Mouse (Mus musculus): Measurements from ENCODE around the gene Fgl2. TPM values are rescaled to one million over a fixed set of nuclear protein-coding genes. Genes with fewer than 3 reads are reported as not detected.
"Not testable (repeated sequence)": the region's sequence is repeated elsewhere in the genome, so short reads cannot be mapped to it uniquely, and the experiment has no call there.

Fgl2 gene
- polyA plus RNA-seq, 1 experiment: 0.15 TPM

GRCm38 (mm10) chr5:21332119-21332518 is 40.3 kb upstream of the Fgl2 start:
- Histone ChIP-seq H3K9me3 (replicated peaks; ENCODE audit: control insufficient read depth, insufficient read depth, low read length, poor library complexity, severe bottlenecking) (peaks cover 9% of the 10 kb centered on the region), H3K27ac (ENCODE audit: insufficient read depth, low read length) (no peak overlapping the region), H3K9ac (ENCODE audit: low read depth, poor library complexity, severe bottlenecking) (no peak overlapping the region), H3K36me3 (ENCODE audit: control insufficient read depth, insufficient read depth, low read length, poor library complexity, severe bottlenecking) (no peaks in the 10 kb centered on the region), H3K27me3 (ENCODE audit: control insufficient read depth, insufficient read depth, low read length, poor library complexity, severe bottlenecking) (no peaks in the 10 kb centered on the region), H3K4me3 (ENCODE audit: low read depth, low read length) (no peak overlapping the region), H3K4me1 (ENCODE audit: control insufficient read depth, insufficient read depth, low read length) (no peaks in the 10 kb centered on the region)
- TF ChIP-seq CTCF (IDR thresholded peaks at IDR 0.05; ENCODE audit: low read depth, low read length) (no peak), EP300 (IDR thresholded peaks at IDR 0.05; ENCODE audit: insufficient read depth, low read depth, low read length) (no peak), POLR2A (IDR thresholded peaks at IDR 0.05; ENCODE audit: insufficient read depth, low read length) (no peak)

GRCm38 (mm10) chr5:21342265-21342664 is 30.2 kb upstream of the Fgl2 start:
- H3K27ac ChIP-seq (ENCODE audit: insufficient read depth, low read length); H3K9ac ChIP-seq (ENCODE audit: low read depth, poor library complexity, severe bottlenecking); H3K27me3 ChIP-seq (ENCODE audit: control insufficient read depth, insufficient read depth, low read length, poor library complexity, severe bottlenecking); H3K4me1 ChIP-seq (ENCODE audit: control insufficient read depth, insufficient read depth, low read length); H3K36me3 ChIP-seq (ENCODE audit: control insufficient read depth, insufficient read depth, low read length, poor library complexity, severe bottlenecking); H3K4me3 ChIP-seq (ENCODE audit: low read depth, low read length); H3K9me3 ChIP-seq (replicated peaks; ENCODE audit: control insufficient read depth, insufficient read depth, low read length, poor library complexity, severe bottlenecking): not testable (repeated sequence)

- H3K36me3 ChIP-seq (ENCODE audit: control insufficient read depth, insufficient read depth, low read length, poor library complexity, severe bottlenecking): no peaks in the 10 kb centered on the region
- no peaks in the 10 kb centered on the region for H3K4me1 ChIP-seq (ENCODE audit: control insufficient read depth, insufficient read depth, low read length)
- no peak overlapping the region for H3K27ac ChIP-seq (ENCODE audit: insufficient read depth, low read length)
- TF ChIP-seq EP300 (IDR thresholded peaks at IDR 0.05; ENCODE audit: insufficient read depth, low read depth, low read length) (no peak), POLR2A (IDR thresholded peaks at IDR 0.05; ENCODE audit: insufficient read depth, low read length) (no peak), CTCF (IDR thresholded peaks at IDR 0.05; ENCODE audit: low read depth, low read length) (no peak)
- no peaks in the 10 kb centered on the region for H3K9me3 ChIP-seq (replicated peaks; ENCODE audit: control insufficient read depth, insufficient read depth, low read length, poor library complexity, severe bottlenecking)
- H3K27me3 ChIP-seq (ENCODE audit: control insufficient read depth, insufficient read depth, low read length, poor library complexity, severe bottlenecking): no peaks in the 10 kb centered on the region
- no peak overlapping the region for H3K9ac ChIP-seq (ENCODE audit: low read depth, poor library complexity, severe bottlenecking)
- no peak overlapping the region for H3K4me3 ChIP-seq (ENCODE audit: low read depth, low read length)
Observed at GRCm38 (mm10) chr5:21348366-21348765, 24.1 kb upstream of the Fgl2 start.

GRCm38 (mm10) chr5:21351678-21352077 is 20.8 kb upstream of the Fgl2 start:
- Histone ChIP-seq H3K9me3 (replicated peaks; ENCODE audit: control insufficient read depth, insufficient read depth, low read length, poor library complexity, severe bottlenecking) (no peaks in the 10 kb centered on the region), H3K27ac (ENCODE audit: insufficient read depth, low read length) (no peak overlapping the region), H3K4me1 (ENCODE audit: control insufficient read depth, insufficient read depth, low read length) (no peaks in the 10 kb centered on the region), H3K4me3 (ENCODE audit: low read depth, low read length) (no peak overlapping the region), H3K36me3 (ENCODE audit: control insufficient read depth, insufficient read depth, low read length, poor library complexity, severe bottlenecking) (no peaks in the 10 kb centered on the region), H3K9ac (ENCODE audit: low read depth, poor library complexity, severe bottlenecking) (no peak overlapping the region), H3K27me3 (ENCODE audit: control insufficient read depth, insufficient read depth, low read length, poor library complexity, severe bottlenecking) (no peaks in the 10 kb centered on the region)
- TF ChIP-seq POLR2A (IDR thresholded peaks at IDR 0.05; ENCODE audit: insufficient read depth, low read length): no peak
- no peak for TF ChIP-seq CTCF (IDR thresholded peaks at IDR 0.05; ENCODE audit: low read depth, low read length)
- no peak for TF ChIP-seq EP300 (IDR thresholded peaks at IDR 0.05; ENCODE audit: insufficient read depth, low read depth, low read length)

GRCm38 (mm10) chr5:21358648-21359047 is 13.8 kb upstream of the Fgl2 start:
- H3K27ac ChIP-seq (ENCODE audit: insufficient read depth, low read length): no peak overlapping the region
- H3K36me3 ChIP-seq (ENCODE audit: control insufficient read depth, insufficient read depth, low read length, poor library complexity, severe bottlenecking): no peaks in the 10 kb centered on the region
- no peak for TF ChIP-seq EP300 (IDR thresholded peaks at IDR 0.05; ENCODE audit: insufficient read depth, low read depth, low read length)
- no peak for TF ChIP-seq CTCF (IDR thresholded peaks at IDR 0.05; ENCODE audit: low read depth, low read length)
- TF ChIP-seq POLR2A (IDR thresholded peaks at IDR 0.05; ENCODE audit: insufficient read depth, low read length): no peak
- no peak overlapping the region for H3K9ac ChIP-seq (ENCODE audit: low read depth, poor library complexity, severe bottlenecking)
- H3K27me3 ChIP-seq (ENCODE audit: control insufficient read depth, insufficient read depth, low read length, poor library complexity, severe bottlenecking): no peaks in the 10 kb centered on the region
- H3K4me1 ChIP-seq (ENCODE audit: control insufficient read depth, insufficient read depth, low read length): no peaks in the 10 kb centered on the region
- no peaks in the 10 kb centered on the region for H3K9me3 ChIP-seq (replicated peaks; ENCODE audit: control insufficient read depth, insufficient read depth, low read length, poor library complexity, severe bottlenecking)
- H3K4me3 ChIP-seq (ENCODE audit: low read depth, low read length): no peak overlapping the region

- no peak overlapping the region for H3K9ac ChIP-seq (ENCODE audit: low read depth, poor library complexity, severe bottlenecking)
- H3K27ac ChIP-seq (ENCODE audit: insufficient read depth, low read length): no peak overlapping the region
- H3K27me3 ChIP-seq (ENCODE audit: control insufficient read depth, insufficient read depth, low read length, poor library complexity, severe bottlenecking): no peaks in the 10 kb centered on the region; the same call in 1 of the 2 replicates
- H3K4me3 ChIP-seq (ENCODE audit: low read depth, low read length): no peak overlapping the region
- no peaks in the 10 kb centered on the region for H3K36me3 ChIP-seq (ENCODE audit: control insufficient read depth, insufficient read depth, low read length, poor library complexity, severe bottlenecking)
- TF ChIP-seq POLR2A (IDR thresholded peaks at IDR 0.05; ENCODE audit: insufficient read depth, low read length): no peak
- TF ChIP-seq CTCF (IDR thresholded peaks at IDR 0.05; ENCODE audit: low read depth, low read length): no peak
- no peak for TF ChIP-seq EP300 (IDR thresholded peaks at IDR 0.05; ENCODE audit: insufficient read depth, low read depth, low read length)
- no peaks in the 10 kb centered on the region for H3K4me1 ChIP-seq (ENCODE audit: control insufficient read depth, insufficient read depth, low read length)
- no peaks in the 10 kb centered on the region for H3K9me3 ChIP-seq (replicated peaks; ENCODE audit: control insufficient read depth, insufficient read depth, low read length, poor library complexity, severe bottlenecking)
Observed at GRCm38 (mm10) chr5:21363343-21363742, 9.1 kb upstream of the Fgl2 start.

Data from ES-Bruce4 (cell line).